Mouse (Mus musculus) cerebellum, postnatal 36 days (tissue): ENCODE data around the gene Ceacam2.
A peak's percentile ranks its signal among the peaks of the same experiment; 100 is the strongest.
"Not testable (repeated sequence)": the region's sequence is repeated elsewhere in the genome, so short reads cannot be mapped to it uniquely, and the experiment has no call there.

Experiments
- DNase-seq, 2 experiments: peaks; one replicate each; pipeline ENCODE4 v3.0.0; 2021 to 2022; ENCODE audit warnings: mixed read lengths in 2 of 2

The Ceacam2 gene

DNA sequence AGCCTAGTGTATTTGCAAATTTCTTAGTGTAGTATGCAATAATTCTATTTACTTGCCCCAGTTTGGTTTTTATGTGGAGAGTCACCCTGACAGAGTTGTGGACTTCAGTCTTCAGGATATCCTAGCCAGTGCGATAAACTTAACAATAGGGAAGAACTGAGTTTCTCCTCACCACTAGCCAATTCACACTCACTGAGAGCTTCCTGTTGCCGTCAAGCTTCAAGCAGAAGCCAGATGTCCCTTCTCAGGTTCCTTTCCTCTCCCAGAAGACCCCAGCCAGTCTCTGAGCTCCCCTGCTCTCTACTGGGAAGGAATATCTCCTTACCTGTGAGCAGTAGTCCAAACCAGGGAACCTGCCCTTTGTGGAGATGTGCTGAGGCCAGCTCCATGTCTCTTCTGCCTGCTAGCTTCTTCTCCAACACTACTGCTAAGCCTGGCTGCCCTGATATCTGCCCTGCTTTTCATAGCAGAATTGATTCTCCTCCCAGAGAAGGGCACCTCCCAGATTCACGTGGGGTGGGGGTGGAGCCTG is at the start of gene Ceacam2:
Gene Ceacam2 (minus strand): TSS at position 482 of the 532 bp plus-strand sequence.
- not testable (repeated sequence) for DNase-seq

DNA sequence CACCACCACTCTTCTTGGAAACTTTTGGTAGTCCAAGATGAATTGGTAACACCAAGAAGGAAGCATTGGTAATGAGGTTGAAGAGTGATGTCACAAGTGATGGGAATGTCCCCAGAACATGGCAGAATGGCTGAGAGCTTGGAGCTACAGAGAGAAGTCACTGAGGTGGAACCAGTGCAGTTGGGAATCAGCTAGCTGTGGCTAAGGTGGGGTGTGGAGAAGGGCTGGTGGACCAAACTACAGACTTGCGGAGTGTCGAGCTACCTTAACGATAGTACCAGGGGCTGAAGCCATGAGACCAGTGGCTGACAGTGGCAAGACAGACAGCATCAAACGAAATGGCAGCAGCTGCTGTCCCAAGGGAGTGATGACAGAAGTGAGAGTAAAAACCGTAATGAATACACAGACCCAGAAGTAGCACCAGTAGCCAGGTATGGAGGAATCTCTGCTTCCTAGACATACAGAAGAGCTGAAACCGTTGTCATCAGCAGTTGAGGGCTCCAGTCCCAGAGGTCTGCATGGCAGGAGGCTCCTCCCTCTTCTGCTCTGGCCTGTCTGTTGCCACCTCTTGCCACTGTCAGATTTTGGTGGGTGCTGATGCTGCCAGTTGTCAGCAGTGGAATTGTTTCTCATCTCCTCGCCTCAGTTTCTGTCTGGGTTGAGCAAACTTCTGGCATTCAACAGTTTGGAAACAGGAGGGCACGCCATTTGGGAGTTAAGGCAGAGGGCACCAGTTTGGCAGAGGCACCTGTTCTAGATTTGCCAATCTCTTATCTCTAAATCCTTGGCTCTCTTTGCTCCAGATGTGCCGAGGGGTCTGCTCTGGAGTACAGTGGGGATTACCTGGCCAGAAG is 45.9 kb upstream of the Ceacam2 start:
- no peak for DNase-seq

DNA sequence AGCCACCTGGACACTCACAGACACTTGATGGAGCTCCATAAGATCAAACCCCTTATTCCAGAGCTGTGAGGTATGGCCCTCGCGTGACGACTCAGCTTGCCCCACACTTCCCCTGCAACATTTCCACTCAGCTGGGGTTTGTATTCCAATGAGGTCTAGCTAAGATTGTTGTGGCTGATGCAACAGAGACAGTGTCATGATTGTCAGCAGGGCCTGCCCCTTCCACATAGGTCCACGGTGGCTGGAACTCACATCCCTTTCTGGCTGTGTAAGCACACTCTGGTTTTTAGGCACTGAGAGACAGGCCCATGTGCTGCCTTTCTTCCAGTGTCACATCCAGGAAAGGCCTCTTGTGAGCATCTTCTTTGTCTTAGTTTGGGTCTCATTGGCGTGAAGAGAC is 45.0 kb upstream of the Ceacam2 start:
- no peak for DNase-seq

DNA sequence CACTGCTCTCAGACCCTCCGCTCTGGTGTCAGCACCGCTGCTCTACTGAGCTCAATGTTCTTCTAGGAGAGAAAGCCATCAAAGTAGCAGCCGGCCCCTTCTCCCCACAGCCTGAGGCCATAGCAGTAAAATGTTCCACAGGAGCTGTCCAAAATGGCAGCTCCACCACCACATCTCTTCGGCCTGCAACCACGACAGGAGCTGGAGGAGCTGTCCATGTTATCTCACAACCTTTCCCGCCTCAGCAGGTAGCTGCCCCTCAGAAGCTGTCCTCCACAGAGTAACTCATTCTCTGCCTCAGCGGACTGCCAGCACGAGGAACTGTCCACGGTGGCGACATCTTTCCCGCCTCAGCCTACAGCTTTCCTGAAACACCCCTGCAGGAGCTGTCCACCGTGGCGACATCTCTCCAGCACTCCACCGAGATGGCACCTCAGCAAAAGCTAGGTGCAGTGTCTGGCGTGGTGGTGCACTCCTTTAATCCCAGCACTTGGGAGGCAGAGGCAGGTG is 42.7 kb upstream of the Ceacam2 start:
- no peak for DNase-seq

DNA sequence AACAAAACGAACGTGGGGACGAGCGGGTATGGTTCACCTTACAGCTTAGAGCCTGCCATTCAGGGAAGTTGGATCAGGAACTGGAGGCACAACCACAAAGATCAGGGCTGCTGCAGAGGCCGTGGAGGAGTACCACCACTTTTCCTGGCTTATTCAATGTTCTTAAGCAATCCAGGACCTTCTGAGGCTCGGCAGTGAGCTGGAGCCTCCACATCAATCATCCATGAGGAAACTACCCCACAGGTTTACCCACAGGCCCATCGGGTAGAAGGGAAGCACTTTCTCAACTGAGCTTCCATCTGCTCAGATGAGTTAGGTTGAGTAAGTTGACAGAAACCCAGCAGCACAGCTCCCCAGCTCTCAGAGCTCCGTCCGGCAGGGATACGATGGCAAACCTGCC is 39.8 kb upstream of the Ceacam2 start:
- no peak for DNase-seq

DNA sequence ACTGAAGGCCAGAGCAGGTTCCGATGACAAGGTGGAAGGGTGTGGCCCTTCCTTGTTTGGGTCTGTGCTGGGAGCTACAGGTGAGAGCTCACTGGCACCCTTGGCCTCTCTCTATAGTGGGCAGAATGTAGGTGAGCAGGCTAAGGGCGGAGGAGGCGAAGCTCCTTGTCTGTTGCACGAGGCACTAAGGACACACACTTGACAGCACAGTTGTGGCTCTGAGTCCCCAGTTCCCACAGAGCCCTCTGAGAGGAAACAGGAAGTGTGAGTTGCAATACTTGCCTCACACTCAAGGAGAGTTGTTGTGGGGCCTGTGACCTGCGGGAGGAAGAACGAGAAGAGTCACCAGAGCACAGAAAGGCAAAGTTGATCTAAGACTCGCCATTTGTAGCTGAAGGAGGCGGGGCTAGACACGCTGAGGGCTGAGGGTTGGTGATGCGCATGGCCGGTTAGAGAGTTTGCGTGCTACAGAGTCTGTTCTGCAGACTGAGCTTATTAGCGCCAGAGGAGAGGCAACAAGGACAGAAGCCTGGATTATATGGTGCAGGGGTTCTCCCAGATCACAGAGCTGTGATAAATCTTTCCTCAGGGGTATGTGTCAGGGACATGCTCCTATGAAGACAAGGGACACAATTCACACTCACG is 37.3 kb upstream of the Ceacam2 start:
- DNase-seq, result not testable (repeated sequence)

DNA sequence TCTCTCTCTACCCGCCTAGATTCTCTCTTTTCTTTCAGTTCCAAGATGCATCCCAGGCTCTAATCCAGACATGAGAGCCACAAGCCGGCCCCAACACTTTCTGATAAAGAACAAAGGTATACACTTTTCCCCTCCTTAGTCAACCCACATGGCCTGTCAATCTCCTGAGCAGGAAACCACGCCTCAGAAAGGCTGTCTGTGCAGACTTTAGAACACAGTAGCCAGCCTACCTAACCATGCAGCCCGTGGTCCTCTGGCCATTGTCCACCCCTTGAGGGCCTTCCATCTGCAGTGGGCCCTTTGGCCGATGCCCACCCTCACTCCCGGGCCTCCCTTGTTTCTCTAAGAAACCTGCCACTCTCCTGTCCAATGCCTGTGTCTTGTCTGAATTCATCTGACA is 36.7 kb upstream of the Ceacam2 start:
- DNase-seq, result not testable (repeated sequence)

DNA sequence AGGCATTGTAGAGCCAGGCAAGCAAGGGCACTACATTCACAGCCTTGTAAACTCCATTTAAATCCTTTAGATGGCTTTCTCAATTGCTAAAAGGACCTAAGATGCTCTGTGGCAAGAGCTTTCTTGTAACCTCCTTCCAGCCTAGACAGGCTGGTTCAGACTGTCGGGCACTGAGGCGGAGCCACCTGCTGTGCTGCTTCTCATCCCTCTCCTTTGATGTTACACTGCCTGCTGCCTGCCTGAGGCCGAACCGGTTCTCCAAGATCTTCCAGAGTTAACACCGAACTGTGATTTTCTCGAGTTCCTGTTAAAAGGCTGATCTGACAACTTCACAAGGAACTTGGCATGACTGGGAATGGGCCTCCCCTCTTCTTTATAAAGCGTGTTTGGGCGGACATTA is 36.2 kb upstream of the Ceacam2 start:
- DNase-seq, result no peak

DNA sequence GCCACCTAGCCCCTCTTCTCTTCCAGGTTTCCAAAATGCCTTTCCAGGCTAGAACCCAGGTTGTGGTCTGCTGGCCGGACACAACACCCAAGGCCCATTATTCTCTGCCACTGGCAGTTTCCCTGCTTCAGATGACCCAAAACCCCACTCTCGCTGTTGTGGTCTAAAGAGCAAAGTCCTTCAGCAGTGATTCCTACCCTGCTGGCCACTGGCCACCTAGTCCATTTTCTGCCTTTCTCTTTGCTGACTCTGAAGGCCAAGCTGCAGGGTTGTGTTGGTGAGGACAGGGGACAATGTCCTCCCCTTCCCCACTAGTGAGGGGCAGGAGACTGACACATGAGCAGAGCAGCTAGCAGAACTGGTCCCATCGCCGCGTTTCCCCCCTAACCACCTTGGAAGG is 35.4 kb upstream of the Ceacam2 start:
- DNase-seq, result no peak

DNA sequence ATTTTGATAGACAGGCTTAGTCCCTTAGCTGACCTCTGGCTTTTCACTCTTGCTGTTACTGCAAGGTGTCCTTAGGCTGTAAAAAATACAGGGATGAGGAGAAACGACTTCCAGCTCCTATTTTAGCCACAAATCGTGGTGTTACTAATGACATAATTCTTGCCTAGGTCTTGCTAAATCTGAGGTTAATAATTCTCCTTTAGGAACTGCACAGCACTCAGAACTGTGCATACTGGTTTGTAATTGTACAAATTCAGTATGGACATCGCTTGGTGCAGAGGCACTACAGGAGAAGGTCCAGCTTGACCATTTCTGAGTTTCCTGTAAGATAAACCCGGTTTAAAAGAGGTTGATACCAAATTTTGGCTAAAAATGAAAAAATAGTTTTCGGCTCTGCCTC is 34.1 kb upstream of the Ceacam2 start:
- DNase-seq, result not testable (repeated sequence)

DNA sequence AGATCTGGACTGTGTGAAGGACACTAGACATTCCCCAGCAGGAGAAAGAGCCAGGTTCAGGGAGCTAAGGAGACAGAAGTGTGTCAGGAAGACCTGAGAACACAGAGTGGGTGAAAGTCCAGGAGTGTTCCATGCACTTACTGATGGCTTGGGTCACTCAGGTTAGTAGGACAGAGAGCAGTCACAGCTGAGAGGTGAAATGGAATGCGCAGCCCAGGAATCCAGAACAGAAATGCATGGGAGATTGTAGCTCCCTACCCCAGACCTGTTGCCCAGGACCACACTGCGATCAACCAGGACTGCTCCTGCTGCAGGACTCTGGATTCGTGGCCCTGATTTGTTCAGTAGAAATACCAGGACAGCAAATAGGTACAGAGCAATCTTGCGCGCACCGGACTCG is 29.1 kb upstream of the Ceacam2 start:
- no peak for DNase-seq

DNA sequence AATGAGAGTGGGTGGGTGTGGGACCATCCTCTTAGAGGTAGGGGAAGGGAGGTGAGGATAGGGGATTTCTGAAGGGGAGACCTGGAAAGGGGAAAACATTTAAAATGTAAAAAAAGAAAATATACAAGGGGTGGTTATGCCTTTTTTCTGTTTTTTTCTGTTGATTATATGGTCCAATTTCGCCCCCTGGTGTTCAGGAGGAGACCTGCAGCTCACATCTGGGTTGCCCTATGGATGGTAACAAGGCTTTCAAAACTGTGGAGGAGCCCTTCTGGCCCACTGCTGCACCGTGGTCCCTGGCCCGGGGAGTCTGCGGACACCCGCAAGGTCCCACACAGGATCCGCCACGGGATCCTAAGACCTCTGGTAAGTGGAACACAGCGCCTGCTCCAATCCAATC is 1.8 kb upstream of the Ceacam2 start:
- not testable (repeated sequence) for DNase-seq

DNA sequence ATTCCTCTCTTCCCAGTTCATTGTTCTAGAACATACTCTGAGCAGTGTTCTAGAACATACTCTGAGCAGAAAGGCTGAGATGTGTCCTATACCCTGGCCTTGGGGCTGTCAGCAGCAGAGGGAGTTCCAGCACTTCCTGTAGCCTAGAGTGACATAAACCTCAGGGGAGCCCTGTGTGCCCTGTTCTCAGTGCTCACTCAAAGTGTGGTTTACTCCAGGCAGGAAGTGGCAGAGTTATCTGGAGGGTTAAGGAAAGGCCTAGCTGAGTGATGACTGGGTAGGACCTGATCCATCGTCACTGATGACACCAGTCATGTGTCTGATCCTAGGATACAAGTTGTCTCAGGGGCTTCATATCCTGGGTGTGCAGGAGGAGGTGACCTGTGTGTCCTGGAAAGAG is 297 bp upstream of the Ceacam2 start:
- not testable (repeated sequence) for DNase-seq

DNA sequence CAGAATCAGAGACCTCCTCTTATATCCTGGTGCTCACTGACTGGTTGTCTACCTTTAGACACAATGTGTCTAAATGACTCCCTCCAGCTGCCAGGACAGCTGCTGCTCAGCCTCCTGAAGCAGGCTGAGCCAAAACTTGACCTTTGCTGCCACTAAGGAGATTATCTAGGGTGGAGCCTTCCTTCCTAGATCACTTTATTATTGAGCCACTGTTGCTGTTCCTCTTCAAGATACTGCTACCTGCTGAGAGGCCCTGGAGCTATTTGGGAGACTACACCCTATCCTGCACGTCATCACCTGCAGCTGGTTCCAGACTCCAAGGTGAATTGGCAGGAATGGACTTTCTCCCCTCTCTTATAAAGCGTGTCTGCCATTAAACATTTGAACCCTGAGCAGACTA is 8.8 kb downstream of the Ceacam2 start:
- DNase-seq, result no peak

DNA sequence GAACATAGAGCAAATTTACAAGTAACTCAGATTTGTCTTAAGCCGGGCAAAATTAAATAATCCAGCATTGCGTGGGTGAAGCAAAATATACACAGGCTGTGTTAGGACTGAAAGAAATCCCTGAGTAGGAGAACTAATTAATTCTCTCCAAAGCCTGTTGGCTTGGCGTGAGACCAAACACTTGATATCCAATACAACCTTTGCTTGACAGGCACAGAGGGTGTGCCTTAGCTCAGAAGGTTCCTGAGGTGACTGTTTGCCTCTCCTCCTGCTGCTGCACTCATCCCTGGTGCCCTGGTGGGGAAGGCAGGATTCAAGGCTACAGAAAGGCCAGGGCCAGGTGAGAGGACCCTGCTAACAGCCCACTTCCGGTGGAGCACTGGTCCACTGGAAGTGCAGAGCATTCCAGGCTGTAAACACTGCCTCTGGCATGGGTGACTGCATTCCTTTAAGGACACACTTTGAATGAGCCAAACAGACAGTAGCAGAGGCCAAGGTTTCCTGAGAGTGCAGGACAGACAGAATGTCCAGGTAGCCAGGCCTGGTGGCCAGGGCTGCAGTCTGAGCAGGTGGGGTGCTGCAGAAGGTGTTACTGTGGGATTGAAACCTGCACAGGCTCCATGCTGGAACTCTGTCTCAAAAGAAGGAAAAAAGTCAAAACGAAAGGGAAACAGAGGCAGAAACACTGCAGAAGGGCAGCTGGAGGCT is 23.4 kb downstream of the Ceacam2 start:
- DNase-seq, result not testable (repeated sequence)

DNA sequence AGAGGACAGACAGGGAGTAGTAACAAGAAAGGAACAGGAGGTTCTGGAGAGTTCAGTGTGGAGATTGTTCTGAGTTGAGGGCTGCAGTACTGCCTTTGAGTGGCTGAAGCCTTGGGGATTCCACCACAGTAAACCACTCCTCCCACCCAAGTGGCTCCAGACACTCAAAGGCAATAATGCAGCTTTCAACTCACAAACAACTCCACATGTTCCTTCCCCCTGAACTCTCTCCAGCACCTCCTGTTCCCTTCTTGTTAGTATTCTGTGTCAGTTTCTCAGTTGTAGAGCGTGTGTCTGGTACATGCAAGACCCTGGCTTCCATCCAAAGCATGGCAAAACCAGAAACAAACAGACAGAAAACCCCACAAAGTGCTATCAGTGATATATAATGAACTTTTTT is 24.0 kb downstream of the Ceacam2 start:
- DNase-seq, result not testable (repeated sequence)

DNA sequence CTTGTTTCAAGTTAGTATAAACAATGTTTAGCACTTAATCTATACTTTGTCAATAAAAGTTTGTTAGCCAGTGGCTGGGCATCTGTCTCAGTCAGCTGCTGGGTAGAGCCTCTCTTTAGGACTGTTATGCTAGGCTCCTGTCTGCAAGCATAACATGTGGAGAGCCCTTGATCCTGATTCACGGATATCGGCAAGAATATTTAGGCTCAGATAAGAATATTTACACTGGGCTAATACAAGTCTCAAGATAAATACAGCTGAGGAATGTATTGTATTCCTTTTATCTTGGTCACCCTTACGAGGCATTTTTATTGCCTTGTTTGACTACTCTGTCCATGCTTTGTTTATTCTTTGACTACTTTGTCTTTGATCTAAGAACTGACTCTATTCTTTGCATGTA is 29.7 kb downstream of the Ceacam2 start:
- no peak for DNase-seq

DNA sequence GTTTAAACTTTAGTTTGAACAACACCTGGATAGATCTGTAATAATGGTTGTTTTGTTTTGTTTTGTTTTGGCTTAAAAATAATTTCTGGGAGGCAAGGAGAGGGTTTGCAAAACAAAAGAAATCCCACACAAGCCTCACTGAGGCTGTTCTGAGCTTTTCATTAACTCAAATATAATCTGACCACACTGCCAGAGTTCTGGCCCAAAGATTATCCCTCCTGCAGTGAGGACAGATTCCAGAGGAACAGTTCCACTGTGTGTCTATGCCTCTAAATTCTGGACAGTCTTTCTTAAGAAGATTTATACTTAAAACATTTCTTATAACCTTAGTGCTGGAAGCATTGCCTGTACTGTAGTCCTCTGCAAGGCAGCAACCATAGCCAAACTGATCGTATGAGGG is 45.0 kb downstream of the Ceacam2 start:
- DNase-seq, result no peak

DNA sequence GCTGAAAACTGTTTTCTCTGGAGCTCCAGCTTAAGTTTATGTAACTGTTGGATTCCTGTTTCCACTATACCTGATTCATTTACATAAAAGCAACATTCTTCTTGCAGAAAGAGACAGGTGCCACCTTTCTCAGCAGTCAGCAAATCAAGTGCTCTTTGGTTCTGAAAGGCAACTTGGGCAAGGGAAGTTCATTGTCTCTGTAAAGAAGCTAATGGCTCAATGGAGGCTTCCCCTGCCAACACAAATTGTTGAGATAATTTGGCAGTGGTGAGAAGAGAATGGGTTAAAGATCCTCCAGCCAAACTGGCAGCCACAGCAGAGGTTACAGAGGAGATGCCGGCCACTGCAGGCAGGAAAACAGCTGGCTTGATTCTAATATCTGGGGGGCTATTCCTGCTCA is 49.0 kb downstream of the Ceacam2 start:
- DNase-seq, result not testable (repeated sequence)

DNA sequence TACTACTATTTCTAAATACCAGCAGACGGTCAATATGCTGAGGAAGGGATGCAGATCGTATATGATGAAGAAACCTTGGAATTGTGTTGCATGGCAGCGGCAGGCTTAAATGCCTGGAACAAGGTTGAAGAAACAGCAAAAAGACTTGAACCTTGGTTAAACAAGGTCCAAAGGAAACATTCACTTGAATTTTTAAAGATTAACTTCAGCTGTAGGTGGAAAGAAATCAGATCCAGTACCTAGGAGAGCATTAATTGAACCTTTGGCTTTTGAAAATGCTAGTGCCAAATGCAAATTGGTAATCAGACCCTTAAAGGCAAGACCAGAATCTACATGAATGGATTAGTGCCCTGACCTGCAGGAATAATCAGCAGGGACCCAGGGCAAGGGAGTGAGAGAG is 50.3 kb downstream of the Ceacam2 start:
- not testable (repeated sequence) for DNase-seq

DNA sequence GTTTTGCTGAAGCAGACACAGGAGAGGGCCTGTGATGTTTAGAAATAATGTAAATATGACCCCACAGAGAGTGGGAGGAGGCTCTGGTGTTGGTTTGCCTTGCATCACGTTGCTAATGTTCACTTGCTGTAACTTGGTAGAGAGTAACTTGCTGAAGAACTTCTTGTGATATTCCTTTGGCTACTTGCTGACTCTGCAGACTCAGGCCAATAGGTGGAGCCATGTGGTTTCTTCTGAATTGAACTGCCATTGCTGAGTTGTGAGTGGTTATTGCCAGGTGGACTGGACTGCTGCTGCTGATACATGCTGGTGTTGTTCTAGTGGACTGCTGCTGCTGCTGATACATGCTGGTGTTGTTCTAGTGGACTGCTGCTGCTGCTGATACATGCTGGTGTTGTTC is 53.5 kb downstream of the Ceacam2 start:
- DNase-seq, result peak; percentile 15 to 17

DNA sequence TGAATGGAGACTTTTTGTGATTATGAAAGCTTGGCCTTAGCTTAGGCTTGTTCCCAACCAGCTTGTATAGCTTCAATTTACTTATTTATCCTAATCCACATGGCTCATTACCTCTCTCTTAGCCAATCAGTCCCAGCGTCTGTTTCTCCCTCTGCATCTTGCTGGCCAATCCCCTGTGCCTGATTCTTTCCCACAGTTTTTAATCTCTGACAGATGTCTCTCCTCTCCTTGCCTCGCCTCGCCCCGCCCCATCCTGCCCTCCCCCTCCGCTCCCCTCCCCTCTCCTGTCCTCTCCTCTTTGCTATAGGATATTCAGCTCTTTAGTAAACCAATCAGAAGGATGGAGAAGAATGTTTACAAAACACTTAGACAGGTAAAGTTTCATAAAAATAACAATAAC is 54.6 kb downstream of the Ceacam2 start:
- no peak for DNase-seq

DNA sequence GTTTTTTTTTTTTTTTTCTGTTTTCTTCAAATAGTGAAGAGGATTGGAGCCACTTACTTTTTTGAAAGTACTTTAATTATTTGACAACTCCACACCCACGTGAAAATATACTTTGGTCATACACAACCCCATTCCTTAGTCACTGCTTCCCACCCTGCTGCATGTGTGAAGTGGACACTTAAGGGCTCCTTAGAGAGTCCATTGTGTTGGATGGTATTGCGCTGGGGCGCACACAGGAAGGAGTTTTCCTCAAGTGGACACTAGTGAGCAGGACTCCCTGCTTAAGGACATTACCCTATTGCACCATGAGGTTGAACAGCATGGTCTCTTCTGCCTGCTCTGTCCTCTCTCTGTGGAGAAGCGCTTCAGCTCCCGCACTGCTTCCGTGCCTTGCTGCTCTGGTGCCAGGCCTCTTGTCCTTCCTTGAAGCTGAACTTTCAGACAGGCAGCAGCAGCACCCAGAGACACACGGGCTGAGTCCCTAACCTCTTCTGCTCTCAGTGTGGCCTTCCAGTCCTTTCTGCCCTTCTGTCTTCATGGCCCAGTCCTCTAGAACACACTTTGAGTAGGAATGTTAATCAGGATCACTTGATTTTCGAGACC is 56.4 kb downstream of the Ceacam2 start:
- no peak for DNase-seq
